Mouse (Mus musculus) Muller cell, postnatal 12 days (primary cell): ENCODE results near the gene Lrrc37a.
"Not testable (repeated sequence)": the region's sequence is repeated elsewhere in the genome, so short reads cannot be mapped to it uniquely, and the experiment has no call there.

ENCODE experiments used
- DNase-seq: peaks from one replicate; pipeline ENCODE4 v3.0.0-alpha.2; 2015; ENCODE audit errors: inconsistent ontology term

Gene Lrrc37a

DNA sequence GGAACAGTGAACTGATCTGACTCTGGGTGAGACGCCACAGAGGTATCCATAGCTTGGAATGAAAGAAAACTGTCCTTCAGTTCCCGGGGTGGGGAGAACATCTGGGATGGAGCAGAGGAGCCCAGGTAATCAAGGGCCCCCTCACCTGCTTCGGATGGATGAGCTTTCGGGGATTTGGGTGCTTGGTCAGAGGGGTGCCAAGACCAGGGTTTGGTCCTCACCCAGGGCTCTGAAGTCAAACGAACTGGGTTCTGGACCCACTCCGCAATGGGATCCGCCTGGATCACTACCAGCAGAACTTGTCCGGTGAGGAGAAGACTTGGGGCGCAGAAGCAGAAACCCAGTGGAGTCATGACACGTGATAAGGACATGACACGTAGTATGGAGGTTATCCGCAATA lies at the start of gene Lrrc37a:
TSS of gene Lrrc37a (minus strand) at position 101 of the 400 bp plus-strand sequence.
- DNase-seq: no peak

DNA sequence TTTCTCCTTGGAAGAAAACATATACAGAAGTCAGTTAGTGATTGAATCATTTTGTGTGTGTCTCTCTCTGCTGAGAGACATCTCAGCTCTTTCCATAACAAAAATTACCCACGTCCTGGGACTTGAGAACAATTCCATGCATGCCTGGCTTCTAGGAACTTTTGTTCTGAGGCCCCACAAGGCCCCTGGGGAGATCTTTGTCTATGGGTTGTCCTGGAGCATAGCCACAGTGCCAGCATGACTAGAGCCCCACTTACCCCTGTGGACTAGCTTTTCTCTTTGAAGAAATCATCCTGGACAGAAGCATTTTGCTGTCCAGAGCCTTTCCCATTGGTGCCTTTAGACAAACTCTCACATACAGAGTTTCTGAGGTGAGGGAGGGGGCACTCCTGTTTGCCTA lies 30.6 kb upstream of the Lrrc37a start:
- peak; percentile 1 for DNase-seq

DNA sequence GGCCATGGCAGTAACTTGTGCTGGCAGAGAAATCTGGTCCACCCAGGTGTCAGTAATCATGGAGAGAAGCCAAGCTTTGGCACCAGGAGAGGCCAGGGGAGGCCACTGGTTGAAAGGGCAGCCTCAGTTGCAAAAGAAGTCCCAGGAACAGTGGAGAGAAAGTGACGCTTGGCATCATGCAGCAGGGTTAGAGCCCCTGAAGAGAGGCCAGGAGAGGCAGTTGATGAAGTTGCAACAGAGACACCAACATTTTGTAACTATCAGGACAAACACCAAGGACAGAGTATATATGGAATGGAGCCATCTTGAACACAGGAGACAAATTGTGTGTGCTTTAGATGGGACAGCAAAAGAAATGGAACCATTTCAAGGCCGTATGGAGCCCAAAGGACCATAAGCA lies 7.7 kb upstream of the Lrrc37a start:
- no peak for DNase-seq

DNA sequence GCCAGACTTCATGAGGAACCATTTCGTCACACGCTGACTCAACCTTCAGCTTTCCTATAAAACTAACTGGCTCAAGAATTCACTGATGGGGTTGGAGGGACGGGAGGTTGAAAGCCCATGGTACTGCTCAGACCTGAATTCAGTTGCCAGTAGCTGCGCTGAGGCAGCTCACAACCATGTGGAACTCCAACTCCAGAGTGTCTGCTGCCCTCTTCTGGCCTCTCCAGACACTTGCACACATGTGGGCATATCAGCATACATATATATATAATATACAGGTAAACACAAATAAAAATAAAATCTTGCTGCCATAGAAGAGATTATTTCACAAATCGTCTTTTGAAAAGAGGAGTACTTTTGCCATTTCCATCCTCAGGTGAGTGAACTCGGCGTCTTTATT lies 40.0 kb downstream of the Lrrc37a start:
- DNase-seq: no peak

DNA sequence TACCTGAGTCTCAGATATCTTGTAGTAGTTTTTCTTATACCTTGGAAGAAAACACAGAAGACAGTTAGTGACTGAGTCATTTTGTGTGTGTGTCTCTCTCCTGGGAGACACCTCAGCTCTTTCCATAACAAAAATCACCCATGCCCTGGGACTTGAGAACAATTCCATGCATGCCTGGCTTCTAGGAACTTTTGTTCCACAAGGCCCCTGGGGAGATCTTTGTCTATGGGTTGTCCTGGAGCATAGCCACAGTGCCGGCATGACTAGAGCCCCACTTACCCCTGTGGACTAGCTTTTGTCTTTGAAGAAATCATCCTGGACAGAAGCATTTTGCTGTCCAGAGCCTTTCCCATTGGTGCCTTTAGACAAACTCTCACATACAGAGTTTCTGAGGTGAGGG lies 53.3 kb downstream of the Lrrc37a start:
- peak; percentile 34 for DNase-seq

DNA sequence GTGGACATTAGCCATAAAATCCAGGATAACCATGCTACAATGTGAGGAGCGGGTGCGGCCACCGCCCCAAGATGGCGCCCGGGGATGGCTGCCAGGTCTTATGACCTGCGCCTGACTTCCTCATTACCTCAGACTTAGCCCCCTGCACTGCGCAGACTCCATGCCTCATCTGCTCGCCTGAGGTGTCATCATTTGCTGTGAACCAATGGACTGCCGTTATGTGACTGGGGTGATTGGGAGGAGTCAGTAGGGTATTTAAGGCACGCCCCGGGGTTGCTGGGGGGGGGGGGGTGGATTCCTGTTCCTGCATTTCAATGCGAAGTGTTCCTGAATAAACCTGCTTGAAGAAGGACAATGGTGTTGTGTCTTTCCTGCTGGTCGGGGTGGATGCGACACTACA lies 54.7 kb downstream of the Lrrc37a start:
- not testable (repeated sequence) for DNase-seq

DNA sequence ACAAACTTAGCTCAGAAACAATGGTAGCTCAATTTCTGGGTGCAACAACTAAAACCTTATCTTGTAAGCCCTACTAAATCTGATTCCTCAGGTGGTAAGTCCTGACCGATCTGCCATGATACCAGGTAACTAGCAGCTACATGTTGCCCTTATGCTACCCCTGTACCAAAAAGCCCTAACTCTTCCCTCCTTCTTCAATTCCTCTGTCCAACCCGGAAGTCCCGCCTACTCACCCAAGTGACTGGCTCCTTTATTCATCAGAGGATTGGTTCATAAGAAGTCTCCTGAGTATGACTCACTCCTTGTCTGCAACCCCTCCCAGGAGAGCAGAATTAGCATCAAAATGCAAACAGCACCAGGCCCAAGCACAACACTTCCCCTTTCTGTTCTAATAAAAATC lies 60.7 kb downstream of the Lrrc37a start:
- DNase-seq: no peak

DNA sequence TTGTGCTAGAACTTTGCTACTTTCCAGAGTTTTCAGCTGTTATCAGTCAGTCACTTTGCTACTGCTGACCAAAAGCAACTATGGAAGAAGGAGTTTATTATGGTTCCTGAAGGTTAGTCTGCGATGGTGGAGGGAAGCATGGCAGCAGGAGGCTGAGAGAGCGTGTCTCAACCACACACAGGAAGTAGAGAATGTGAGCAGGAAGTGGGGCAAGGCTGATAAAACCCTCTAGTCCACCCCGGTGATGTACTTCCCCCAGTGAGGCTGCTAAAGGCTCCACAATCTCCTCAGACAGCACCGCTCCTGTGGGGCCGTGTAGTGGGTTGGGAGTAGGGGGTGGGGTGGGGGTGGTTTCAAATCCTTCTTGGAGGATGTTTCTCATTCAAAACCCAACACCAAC lies 68.1 kb downstream of the Lrrc37a start:
- no peak for DNase-seq

DNA sequence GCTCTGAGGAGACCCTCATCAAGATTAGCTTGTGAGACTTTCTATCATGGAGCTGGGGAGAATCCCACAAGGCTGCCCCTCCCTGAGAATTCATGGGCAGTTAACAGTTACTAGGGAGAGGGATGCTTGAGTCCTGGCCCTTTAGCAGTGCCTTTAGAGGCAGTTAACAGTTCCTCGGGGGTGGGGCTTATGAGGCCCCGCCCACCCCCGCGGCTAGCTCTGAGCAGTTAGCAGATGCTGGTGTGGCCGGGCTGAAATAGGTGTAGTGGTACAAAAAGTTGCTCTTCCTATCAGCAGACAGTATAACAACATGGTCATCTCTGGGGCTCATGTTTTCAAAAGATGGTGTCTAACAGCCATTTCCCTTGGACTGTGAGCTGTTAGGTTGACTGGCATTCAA lies 79.4 kb downstream of the Lrrc37a start:
- DNase-seq: no peak

DNA sequence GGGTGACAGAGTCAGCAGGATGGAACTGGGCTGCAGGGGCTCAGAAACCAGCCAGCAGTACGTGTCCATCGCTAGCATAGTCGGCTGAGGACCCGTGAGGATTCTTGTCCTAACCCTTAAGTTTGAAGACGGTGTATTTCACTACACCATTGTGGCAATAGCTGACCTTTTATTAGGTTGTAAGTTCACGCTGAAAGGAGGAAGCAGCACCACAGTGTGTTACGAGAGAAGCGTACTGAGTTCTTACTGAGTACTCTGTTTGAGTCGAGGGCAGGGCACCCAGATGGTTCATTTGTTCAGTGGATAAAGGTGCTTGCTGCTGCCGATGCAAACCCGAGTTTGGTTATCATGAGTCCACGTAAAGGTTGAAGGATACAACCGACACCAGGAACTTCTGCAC lies 84.7 kb downstream of the Lrrc37a start:
- no peak for DNase-seq

DNA sequence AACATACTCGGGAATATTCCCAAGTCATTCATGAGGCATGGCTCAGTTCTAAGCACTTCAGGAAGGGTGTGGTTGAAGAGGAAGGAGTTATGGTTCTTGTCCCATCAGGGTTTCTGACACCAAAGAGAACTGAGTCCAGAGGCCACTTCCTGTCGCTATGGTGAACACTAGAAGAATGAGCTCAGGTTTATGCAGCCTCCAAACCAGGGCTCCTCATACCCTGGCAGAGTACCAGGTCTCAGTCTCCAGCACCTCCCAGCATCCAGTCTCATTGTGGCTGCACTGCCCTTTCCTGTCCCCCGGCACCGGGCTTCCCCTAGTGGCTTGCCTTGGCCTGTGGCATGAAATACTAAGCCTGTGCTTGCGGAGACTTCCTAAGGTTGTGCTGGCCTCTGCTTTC lies 85.2 kb downstream of the Lrrc37a start:
- DNase-seq: no peak

DNA sequence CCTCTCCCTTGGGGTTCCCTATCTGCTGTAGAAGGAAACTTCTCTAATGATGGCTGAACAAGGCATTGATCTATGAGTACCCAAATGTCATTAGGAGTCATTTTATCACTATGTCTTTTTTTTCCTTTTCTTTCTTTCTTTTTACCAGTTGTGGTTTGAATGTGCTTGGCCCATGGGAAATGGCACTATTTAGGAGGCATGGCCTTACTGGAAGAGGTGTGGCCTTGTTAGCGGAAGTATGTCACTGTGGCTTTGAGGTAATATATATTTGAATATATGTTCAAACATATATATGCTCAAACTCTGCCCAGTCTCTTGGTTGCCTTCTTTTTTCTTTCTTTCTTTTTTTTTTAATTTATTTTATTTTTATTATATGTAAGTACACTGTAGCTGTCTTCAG lies 90.9 kb downstream of the Lrrc37a start:
- no peak for DNase-seq

DNA sequence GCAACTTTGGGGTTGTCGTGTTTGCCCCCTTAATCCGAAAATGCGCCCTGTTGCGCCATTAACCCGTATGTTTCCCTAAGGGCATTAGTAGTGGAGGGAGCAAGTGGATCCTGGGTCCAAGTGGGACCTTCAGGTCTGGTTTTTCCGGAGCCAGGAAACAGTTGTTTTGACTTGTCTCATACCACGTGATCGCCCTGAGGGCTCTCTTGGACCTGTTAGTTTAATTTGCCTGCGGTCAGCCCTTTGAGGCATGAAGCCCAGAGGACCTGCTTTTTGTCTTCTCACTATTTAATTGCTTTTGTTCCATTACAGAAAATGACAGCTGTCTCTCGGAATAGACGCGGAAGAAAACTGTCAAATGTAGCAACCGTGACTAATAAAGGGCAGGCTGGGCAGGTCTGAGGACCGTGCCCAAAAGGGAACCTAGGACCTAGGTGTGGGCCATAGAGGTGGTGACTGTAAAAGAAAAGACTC lies 91.4 kb downstream of the Lrrc37a start:
- no peak for DNase-seq

DNA sequence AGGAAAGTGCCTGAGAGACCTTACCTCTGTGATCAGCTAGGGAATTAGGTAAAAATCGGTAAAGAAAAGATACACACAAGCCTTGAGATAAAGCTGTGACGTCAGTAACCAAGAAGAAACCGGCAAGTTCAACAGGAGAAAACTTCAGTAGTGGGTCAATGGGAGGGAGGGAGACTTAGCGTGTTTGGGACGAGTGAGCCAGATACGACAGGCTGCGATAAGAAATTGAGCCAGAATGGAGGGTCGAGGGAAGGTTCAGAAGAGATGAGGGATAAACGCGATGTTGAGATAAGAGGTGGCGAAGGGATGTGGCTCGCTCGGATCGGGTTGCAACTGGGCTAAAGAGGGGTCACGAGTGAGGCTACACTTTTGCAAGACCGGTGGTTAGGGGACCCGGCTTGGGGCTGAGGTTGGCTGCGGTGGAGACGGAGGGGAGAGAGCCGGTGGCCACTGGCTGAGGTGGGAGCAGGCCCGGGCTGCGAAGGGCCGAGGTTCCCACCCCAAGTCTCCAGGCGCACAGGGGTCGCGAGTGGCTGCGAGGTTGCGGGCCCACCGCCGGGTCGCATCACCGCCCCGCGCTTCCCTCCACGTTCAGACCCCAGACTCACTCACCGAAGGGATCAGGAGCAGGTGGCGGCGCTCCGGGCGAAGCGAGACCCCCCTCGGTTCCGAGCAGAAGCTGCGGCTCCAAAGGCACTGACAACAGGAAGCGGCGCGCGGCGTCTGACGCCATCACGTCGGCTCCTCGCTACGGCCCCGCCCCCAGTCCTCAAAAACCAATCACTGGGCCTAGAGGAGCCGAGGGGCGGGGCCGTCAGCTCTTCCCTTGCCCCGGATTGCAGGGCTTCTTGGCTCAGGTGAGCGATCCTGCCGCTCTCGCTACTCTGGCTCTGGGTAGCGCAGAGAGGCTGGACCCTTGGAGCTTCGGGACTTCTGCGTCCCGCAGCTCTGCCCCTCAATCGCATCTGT lies 92.1 kb downstream of the Lrrc37a start, which contains the start of gene Plekhm1:
TSS of gene Plekhm1 (minus strand) at position 707 of the 969 bp plus-strand sequence.
- DNase-seq: peak; percentile 98

DNA sequence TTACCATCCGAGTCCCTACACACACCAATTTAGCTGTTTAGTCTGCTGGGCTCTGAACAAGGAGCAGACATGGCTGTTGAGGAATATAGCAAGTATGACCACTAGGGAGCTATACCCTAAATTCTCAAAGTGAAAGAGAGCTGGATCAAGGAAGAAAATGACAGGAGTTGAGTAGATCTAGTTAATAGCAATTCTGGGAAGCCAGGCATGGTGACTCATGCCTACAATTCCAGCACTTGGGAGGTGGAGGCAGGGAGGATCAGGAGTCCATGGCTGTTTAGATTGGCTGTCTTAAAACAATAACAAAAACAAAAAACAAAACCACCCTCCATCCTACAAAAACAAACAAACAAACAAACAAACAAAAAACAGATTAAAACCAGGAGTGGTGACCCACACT lies 93.1 kb downstream of the Lrrc37a start:
- DNase-seq: no peak

DNA sequence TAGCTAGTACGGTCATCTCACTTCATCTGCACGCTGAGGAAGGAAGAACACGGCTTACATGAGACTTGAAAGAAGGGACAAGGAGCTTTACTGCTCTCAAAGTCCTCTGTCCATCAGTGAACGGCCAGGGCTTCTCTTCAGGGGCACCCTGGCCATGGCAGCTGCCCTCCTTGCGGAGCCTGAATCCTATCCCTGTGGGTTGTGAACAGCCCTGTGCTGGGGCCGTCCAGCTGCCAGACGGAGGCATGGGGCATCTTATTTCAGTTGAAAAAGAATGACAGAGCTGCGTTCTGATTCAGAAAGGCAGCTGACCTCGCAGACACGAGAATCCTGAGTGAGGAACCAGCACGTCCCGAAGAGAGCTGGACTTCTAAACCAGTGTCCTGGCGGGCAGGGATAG lies 95.5 kb downstream of the Lrrc37a start:
- DNase-seq: no peak

DNA sequence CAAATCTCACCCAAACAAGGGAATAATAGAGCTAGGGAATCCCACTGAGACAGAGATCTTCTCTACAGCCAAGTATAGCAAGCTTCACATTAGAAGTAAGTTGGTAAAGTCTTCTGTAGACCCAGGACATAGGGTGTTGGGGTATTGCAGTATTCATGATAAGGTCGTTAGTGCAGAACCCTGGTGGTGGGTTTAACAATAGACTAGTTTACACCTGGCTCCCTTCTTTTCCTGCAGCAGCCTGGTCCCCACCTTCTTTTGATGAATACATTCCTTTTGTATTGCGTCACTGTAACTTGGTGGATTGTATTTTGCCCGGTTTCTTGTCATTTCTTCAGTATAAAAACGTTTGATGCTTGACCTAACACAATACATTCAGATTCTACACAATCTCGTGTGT lies 97.3 kb downstream of the Lrrc37a start:
- DNase-seq: not testable (repeated sequence)

DNA sequence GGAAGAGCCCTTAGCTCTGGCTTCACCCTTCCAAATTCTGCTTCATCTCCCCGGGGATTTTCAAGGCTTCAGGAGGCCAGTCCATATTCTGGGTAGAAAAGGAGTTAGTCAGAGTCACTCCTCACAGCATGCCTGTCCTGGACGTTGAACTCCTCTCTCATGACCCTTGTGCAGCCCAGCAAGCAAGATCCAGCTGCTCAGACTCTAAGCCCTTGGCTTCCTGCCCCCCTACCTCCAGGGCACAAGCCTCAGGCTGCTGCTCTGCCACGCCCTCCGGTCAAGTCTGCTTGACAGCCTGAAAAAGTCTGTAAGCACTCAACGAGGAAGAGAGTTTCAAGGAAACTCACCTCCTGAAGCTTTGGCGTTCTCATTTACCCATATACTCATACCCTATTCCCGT lies 97.8 kb downstream of the Lrrc37a start:
- no peak for DNase-seq

DNA sequence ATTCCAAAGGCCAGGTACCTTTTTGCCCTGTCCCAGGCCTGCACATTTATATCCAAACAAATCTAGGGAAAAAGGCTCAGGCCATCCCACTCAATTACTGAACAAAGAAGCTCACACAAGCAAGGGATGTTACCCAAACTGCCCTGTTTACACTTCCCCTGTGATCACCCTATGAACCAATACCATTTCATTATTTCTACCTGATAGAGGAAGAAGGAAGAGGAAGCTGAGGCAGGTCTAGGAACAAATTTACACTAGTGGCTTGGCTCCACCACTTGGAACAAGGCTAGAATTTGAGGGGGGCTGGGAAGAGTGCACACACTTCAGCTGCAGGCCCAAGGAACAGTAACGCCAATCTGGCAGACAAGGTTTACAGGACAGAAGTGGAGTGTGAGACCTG lies 98.6 kb downstream of the Lrrc37a start:
- DNase-seq: no peak

DNA sequence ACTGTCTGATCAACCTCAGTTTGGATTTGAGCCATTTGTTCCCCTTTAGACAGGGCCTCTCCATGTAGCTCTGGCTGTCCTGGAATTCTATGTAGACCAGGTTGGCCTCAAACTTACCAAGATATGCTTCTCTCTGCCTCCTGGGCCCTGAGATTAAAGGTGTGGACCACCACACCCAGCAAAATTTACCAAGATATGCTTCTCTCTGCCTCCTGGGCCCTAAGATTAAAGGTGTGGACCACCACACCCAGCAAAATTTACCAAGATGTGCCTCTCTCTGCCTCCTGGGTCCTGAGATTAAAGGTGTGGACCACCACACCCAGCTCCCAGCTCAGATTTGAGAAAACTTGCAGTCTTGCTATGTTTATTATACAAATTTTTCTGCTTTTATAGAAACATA lies 99.8 kb downstream of the Lrrc37a start:
- no peak for DNase-seq

DNA sequence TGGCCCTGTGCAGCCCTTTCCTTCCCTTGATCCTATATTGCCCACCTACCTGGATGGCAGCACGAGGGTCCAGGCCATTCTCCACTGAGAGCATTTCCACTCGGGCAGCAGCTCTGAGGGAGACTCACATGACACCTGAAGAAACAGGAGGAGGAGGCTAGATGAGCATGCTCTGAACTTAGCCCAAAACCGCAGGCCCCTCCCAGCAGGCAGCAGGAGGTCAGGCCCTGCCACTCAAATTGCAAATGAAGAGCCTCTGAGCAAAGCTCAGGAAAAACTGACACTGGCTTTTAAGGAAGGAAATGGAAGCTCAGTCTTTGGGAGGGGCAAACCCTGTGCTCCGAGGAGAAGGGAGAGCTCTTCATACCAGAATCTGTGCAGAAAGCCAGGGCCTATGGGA lies 100.6 kb downstream of the Lrrc37a start:
- no peak for DNase-seq

DNA sequence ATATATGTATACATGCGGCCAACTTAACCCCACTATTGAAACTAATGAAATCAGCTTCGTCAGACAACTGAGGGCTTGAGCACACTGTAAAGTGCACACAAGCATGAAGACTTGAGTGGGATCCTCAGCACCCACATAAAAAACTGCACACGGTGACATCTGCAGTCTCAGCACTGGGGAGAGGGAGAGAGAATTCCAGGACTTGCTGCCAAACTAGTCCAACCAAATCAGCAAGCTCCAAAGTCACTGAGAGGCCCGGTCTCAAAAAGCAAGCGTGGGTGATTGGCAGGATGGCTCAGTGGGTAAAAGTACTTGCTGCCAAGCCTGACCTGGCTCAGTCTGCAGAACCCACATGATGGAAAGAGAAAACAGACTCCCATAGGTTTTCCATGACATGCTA lies 101.7 kb downstream of the Lrrc37a start:
- DNase-seq: no peak

DNA sequence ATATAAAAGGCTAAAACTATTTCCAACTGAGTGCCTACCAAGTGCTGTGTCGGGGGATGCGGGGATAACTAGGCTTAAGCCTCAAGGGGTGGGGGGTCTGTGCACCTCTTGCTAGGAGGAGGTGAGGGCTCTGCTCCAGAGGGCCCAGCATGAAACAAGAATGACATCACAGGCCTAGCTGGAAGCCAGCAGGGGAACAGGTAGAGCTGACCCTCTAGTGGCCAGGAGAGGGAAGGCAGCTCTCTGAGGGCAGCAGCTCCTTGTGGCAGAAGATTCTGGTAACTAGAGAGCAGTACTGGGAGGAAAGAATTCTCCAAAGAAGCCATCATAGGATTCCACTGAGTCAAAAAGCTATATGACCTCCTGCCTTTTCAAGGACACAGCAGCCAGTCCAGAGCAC lies 102.2 kb downstream of the Lrrc37a start:
- no peak for DNase-seq
